Mouse (Mus musculus) hindbrain, embryonic 16.5 days (tissue): ENCODE data around the gene Heyl. TPM values are rescaled to one million over a fixed set of nuclear protein-coding genes. Genes with fewer than 3 reads are reported as not detected.

Experiments
- ATAC-seq: fragments of 200-750 bp; cut with Nextera tagmentation; 2 replicates; pipeline ENCODE4 v1.8.0; 2017; ENCODE audit warnings: moderate TSS enrichment, moderate library complexity
- H3K27ac ChIP-seq: fragments of 300-500 bp; sonication (generic); 2 replicates; pipeline ENCODE4 v1.5.1; 2014; ENCODE audit warnings: low read depth, mild to moderate bottlenecking, control low read depth, low read length, moderate library complexity
- H3K27me3 ChIP-seq: fragments of 300-500 bp; sonication (generic); replicated peaks from 2 replicates; pipeline ENCODE4 v1.6.1; 2014; ENCODE audit warnings: low read length; ENCODE audit not compliant: control insufficient read depth, insufficient read depth
- H3K36me3 ChIP-seq: fragments of 300-500 bp; sonication (generic); 2 replicates; pipeline ENCODE4 v1.6.1; 2014; ENCODE audit warnings: mild to moderate bottlenecking, low read length, moderate library complexity, mixed read lengths; ENCODE audit not compliant: control insufficient read depth, insufficient read depth
- H3K4me1 ChIP-seq: fragments of 300-500 bp; sonication (generic); 2 replicates; pipeline ENCODE4 v1.6.1; 2014; ENCODE audit warnings: low read depth, low read length; ENCODE audit not compliant: control insufficient read depth, insufficient read depth
- H3K4me2 ChIP-seq: fragments of 300-500 bp; sonication (generic); 2 replicates; pipeline ENCODE4 v1.6.1; 2014; ENCODE audit warnings: mild to moderate bottlenecking, low read length, control low read depth, moderate library complexity
- H3K4me3 ChIP-seq: fragments of 300-500 bp; sonication (generic); 2 replicates; pipeline ENCODE4 v1.5.1; 2014; ENCODE audit warnings: mild to moderate bottlenecking, low read length, control low read depth, moderate library complexity
- H3K9ac ChIP-seq: fragments of 300-500 bp; sonication (generic); 2 replicates; pipeline ENCODE4 v1.6.1; 2014; ENCODE audit warnings: low read depth, mild to moderate bottlenecking, control low read depth, low read length, moderate library complexity
- H3K9me3 ChIP-seq: fragments of 300-500 bp; sonication (generic); 2 replicates; pipeline ENCODE4 v1.6.1; 2014; ENCODE audit warnings: mild to moderate bottlenecking, low read length, moderate library complexity; ENCODE audit not compliant: control insufficient read depth
- WGBS: fragments of 180-500 bp; shearing (Covaris S2); extraction: QIAGEN DNeasy Blood & Tissue Kit; methylation state at CpG from one replicate; pipeline ENCODE4 v1.1.7; 2014; 5-methylcytosine and 5-hydroxymethylcytosine counted together
- polyA plus RNA-seq: library from polyadenylated mRNA; unstranded; fragments of >200 nt; fragmentation: Nextera tagmentation; extraction: Ambion mirVana; gene quantifications from 2 replicates; pipeline ENCODE4 v1.2.1, GENCODE M21; 2015

The Heyl gene
- polyA plus RNA-seq, 1 experiment from 2014 or later, result 5.3 TPM

- WGBS, result 87% methylated on average over 11 of the region's 11 CpGs
- Histone ChIP-seq H3K4me3 (no peak overlapping the region), H3K4me2 (no peak overlapping the region), H3K36me3 (peaks cover 50% of the 10 kb centered on the region), H3K27me3 (no peaks in the 10 kb centered on the region), H3K9ac (no peak overlapping the region), H3K4me1 (no peaks in the 10 kb centered on the region), H3K9me3 (no peaks in the 10 kb centered on the region), H3K27ac (no peak overlapping the region)
- ATAC-seq, result no peak
These were observed 65.8 kb downstream of the Heyl start for GRCm38 (mm10) chr4:123298980-123299670.

Other genes starting within 250 kb of the Heyl start
- gene Mycl, start 237.9 kb upstream of the Heyl start, polyA plus RNA-seq, result 34.1 and 44.7 TPM in 2 replicates
- gene Trit1, start 217.0 kb upstream of the Heyl start, polyA plus RNA-seq, result 21.4 and 21.5 TPM in 2 replicates
- gene Bmp8b, start 128.4 kb upstream of the Heyl start, polyA plus RNA-seq, result 0.56 and 0.58 TPM in 2 replicates
- 0.59 and 0.81 TPM in 2 replicates for gene Oxct2b, start 117.3 kb upstream of the Heyl start, polyA plus RNA-seq
- gene Ppie, start 93.6 kb upstream of the Heyl start, polyA plus RNA-seq, result 53.4 and 54.2 TPM in 2 replicates
- gene Hpcal4, start 50.3 kb upstream of the Heyl start, polyA plus RNA-seq, result 46.7 and 63.6 TPM in 2 replicates
- gene Nt5c1a, start 32.1 kb upstream of the Heyl start, polyA plus RNA-seq, result 0.16 TPM in 1 of 2 replicates, not detected in the other
- gene Pabpc4, start 28.8 kb downstream of the Heyl start, polyA plus RNA-seq, result 23.0 and 31.4 TPM in 2 replicates
- gene Oxct2a, start 90.1 kb downstream of the Heyl start, polyA plus RNA-seq, result 0.12 and 0.14 TPM in 2 replicates
- 0.22 and 0.26 TPM in 2 replicates for gene Bmp8a, start 109.7 kb downstream of the Heyl start, polyA plus RNA-seq